Mouse (Mus musculus) adrenal gland, adult (tissue): Measurements from ENCODE around the gene Tent5c.

Source experiments
- DNase-seq, 2 experiments: peaks; one replicate each; pipeline ENCODE4 v3.0.0; 2022 to 2023; ENCODE audit warnings: low spot score in 1 of 2; ENCODE audit not compliant: inconsistent age in 2 of 2

Gene Tent5c

GRCm38 (mm10) chr3:100489133-100490009, at the start of gene Tent5c:
Gene Tent5c (minus strand): TSS chr3:100489324.
- DNase-seq, result peak; percentile 98 to 99

- DNase-seq, result no peak
These were observed 47.6 kb upstream of the Tent5c start for GRCm38 (mm10) chr3:100536686-100537085.

DNA sequence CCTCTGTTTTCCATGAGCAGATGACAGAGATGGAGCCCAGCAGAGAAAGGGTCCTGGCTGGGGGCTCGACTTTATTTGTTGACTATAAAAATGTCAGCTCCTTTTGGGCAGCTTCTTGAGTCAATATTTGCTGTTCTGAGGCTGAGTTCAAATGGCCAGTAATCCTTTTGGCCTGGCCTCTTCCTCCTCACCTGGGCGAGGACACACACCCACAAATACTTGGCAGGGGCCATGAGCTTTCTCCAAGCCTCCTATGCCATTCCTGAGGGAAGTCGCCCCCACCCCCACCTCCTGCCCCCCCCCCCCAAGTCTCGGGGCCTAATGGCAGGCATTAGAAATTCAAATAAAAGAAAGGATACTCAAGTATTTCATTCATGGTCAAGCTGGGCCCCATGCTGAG, 46.8 kb upstream of the Tent5c start:
- DNase-seq, result no peak

DNA sequence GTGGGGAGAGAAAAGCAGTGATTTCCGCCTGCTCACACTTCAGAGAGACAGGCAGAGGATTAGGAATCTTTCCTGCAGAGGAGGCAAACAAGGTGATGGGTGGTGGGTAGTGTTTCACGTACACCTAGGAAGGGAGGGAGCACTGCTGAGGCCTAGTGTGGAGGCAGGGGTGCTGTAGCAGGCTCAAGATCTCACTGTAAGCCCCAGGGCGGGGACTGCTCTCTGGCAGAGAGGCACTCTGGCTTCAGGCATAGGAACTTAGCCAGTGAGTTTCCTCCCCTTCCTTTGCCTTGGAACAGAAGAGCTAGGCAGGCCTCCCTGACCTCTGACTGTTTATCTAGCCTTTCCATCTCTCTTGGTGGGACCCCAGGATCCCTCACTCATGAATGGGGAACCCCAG, 46.2 kb upstream of the Tent5c start:
- DNase-seq, result no peak

DNA sequence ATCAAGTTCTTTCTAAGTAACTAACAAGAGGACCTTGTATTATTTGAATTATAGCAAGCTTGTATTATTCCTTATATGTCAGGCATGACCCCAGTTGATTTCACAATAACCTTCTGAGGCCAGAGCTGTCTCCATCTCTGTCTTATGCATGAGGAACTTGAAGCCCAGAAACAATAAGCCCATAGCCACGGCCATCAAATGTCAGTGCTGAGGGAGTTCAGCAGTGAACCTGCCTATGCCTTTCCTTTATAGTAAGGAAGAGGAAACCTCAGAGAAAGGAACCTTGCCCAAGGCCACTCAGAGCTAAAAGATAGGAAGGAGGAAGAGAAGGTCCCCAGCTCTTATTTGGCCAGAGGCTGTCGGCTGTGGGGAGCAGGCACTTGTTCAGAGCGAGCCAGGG, 45.3 kb upstream of the Tent5c start:
- no peak for DNase-seq

- DNase-seq, result no peak
These were observed 44.3 kb upstream of the Tent5c start for GRCm38 (mm10) chr3:100533429-100533828.

- no peak for DNase-seq
These were observed 41.8 kb upstream of the Tent5c start for GRCm38 (mm10) chr3:100530919-100531318.

DNA sequence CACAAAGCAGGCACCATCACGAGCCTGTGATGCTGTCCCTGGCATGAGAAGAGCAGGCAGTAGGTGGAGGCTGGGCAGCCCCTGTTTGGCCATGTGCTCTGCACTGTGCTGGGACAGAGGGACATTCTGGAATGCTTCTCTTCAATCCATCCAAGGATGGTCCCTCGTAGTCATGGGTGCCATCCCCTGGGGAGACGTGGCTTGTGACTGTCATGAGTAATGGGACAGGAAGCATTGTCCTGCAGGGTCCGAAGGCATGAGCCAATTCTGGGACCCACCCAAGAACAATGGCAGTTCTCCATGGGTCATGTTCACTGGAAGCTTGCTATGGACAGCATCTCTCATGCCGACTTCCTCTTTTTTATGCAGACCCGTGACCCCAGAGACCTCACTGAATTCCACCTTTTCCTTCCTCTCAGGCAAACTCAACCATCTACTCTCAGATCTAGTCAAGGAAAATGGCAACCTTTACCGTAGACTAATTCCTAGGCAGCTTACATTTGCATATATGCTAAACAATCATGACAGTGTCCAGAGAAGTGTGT, 41.2 kb upstream of the Tent5c start:
- DNase-seq, result no peak

- DNase-seq, result no peak
These were observed 33.5 kb upstream of the Tent5c start for GRCm38 (mm10) chr3:100522671-100523070.

DNA sequence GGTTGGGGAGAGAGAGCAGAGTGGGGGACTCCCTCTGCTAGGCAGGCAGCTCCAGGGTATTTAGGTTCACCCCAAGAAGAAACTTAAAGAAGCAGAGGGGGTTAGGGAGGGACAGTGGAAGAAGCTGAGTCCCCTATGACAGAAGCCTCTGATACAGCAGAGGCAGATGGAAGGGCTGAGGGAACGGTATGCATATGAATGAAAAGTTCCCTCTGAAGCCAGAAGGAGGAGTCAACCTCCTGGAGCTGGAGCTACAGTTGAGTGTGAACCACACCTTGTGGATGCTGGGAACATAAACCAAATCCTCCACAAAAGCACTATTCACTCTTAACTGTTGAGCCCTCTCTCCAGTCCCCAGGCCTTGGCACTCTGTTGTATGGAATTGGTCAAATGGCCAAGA, 32.5 kb upstream of the Tent5c start:
- DNase-seq, result no peak

DNA sequence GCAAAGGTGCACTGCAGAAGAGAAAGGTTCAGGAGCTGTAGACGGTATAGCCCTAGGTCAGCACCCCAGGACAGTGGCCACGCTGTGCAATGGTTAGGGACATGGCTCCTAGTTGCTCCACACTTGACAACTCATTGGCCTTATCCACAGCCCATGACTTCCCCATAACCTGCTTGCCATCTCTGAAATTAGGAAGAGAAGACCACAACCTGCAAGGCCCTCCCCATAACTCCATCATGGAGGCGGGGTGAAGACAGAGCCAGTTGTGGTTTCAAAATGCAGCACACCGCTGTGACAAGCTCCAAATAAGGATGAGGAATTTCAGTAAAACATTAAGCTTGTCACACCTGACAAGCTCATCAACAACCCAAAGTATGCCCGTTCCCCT, 26.6 kb upstream of the Tent5c start:
- no peak for DNase-seq

- DNase-seq, result no peak
These were observed 26.1 kb upstream of the Tent5c start for GRCm38 (mm10) chr3:100515093-100515753.

GRCm38 (mm10) chr3:100507174-100507573, 18.1 kb upstream of the Tent5c start:
- no peak for DNase-seq

- DNase-seq, result no peak
These were observed 17.6 kb upstream of the Tent5c start for GRCm38 (mm10) chr3:100506715-100507114.

- DNase-seq, result no peak
These were observed 14.8 kb upstream of the Tent5c start for GRCm38 (mm10) chr3:100503882-100504281.

- no peak for DNase-seq
These were observed 13.4 kb upstream of the Tent5c start for GRCm38 (mm10) chr3:100502516-100502915.

- no peak for DNase-seq
These were observed 12.8 kb upstream of the Tent5c start for GRCm38 (mm10) chr3:100501899-100502298.

DNA sequence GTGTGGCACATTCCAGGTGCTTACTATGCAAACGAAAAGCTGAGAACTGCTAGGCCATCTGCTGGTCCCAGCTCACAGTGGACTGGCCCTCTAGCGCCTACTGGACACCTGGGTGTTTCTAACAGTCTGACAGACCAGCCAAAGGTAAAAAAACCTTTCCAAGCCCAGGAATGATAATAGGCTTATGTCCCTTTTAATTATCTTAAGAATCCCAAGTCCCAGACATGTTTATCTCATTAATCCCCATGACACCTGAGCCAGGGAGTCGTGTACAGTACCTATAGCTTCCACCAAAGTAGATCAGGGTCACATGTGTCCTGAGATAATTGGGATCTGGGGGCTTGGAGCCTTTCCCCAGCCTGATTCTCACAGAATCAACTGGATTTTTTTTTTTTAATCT, 7.0 kb upstream of the Tent5c start:
- no peak for DNase-seq

- DNase-seq, result no peak
These were observed 6.3 kb upstream of the Tent5c start for GRCm38 (mm10) chr3:100495456-100495855.

DNA sequence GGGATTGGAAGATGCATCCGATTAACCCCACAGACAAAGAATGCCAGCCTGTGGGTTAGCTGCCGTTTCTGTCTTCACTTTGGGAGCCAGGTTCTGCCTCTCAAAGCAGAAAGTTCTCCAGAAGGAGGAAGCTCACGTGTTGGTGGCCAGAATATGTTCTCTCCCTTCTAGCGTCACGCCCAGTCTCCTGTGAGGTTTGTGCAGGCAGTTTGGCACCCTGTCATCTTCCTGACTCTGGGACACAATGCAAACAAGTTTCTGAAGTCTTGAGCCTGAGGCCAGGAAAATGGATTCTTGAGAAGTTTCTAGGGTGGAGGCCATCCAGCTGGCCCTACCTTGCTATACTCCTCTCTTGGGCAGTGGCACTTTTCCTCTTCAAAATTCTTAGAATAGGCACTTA, 5.8 kb upstream of the Tent5c start:
- DNase-seq, result no peak

DNA sequence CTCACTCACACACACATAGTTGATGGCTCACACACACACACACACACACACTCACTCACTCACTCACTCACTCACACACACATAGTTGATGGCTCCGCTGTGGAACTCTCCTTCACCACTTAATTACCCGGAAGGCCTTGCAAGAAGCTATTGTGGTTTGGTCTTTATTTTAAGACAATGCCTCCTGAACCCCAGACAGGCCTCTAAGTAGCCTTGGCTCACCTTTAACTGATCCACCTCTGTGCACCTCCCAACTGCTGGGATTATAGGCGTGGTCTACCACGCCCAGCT, 831 bp upstream of the Tent5c start:
- DNase-seq, result no peak
